ENCODE assay signal across 17 mouse cellular contexts in genomic region chr2:28836181-28836940, GRCm38 (mm10). TPM values are rescaled to one million over a fixed set of nuclear protein-coding genes. Genes with fewer than 3 reads are reported as not detected.
DNase-seq lines count a peak whose midpoint lies in the region; ATAC-seq and TF ChIP-seq lines count a peak whose summit lies in the region.
"Had no signal": no experiment of that assay in that cellular context is flagged by ENCODE, and none has a peak within 500 bp of the region (broad histone marks: within the 10 kb centered on the region; RNA-seq: fewer than 3 reads in every experiment).

No protein-coding gene starts in this region.

- H3K9me3 ChIP-seq in forebrain, embryonic 13.5 days (replicated peaks), result no peaks in the 10 kb centered on the region
- H3K9me3 ChIP-seq: forebrain, embryonic 12.5 days; hindbrain, embryonic 15.5 days; neural tube, embryonic 12.5 days; stomach, embryonic 15.5 days had no signal

- 82% methylated on average over 3 of the region's 3 CpGs for WGBS in forebrain, embryonic 13.5 days

- H3K4me1 ChIP-seq in forebrain, embryonic 13.5 days, result peaks cover 36% of the 10 kb centered on the region

- peak; percentile 17 to 33 for DNase-seq in heart, postnatal 10 days
- no peak for DNase-seq in heart, adult 9 months (ENCODE audit: low spot score in 2 of 2)
- DNase-seq in left cerebral cortex, postnatal 4 days, result peak; percentile 60
- no peak for DNase-seq in left cerebral cortex, adult 2 months (ENCODE audit: extremely low spot score in 1 of 2, low spot score in 2 of 2)
- DNase-seq in Muller cell, postnatal 12 days (ENCODE audit: inconsistent ontology term), result peak; percentile 6
- DNase-seq in cerebellum, adult 8-10 months, result peak; percentile 33
- DNase-seq in gastrocnemius, adult 18-20 months (ENCODE audit: low spot score), result no peak
- DNase-seq: adrenal gland, postnatal 36 days; gastrocnemius, postnatal 10 days; right cerebral cortex, postnatal 14 days had no signal

- no peak for ATAC-seq in forebrain, embryonic 13.5 days

- H3K27me3 ChIP-seq in forebrain, embryonic 13.5 days, result no peaks in the 10 kb centered on the region
- H3K27me3 ChIP-seq: forebrain, embryonic 12.5 days; hindbrain, embryonic 15.5 days; neural tube, embryonic 12.5 days; stomach, embryonic 15.5 days had no signal

- H3K9ac ChIP-seq in forebrain, embryonic 13.5 days, result no peak overlapping the region
- H3K9ac ChIP-seq: forebrain, embryonic 12.5 days; hindbrain, embryonic 15.5 days; neural tube, embryonic 12.5 days; stomach, embryonic 15.5 days had no signal

- H3K4me2 ChIP-seq in forebrain, embryonic 13.5 days, result no peak overlapping the region
- H3K4me2 ChIP-seq: forebrain, embryonic 12.5 days; hindbrain, embryonic 15.5 days; midbrain, embryonic 11.5 days; neural tube, embryonic 12.5 days; stomach, embryonic 15.5 days had no signal

- no peak for TF ChIP-seq CTCF in left cerebral cortex, adult 2 months (IDR thresholded peaks at IDR 0.05)

- intact Hi-C loops in heart, postnatal 10 days (cut with DNase I), result no loop called here
- intact Hi-C loops in left cerebral cortex, postnatal 4 days (cut with DNase I), result no loop called here
- intact Hi-C loops in left cerebral cortex, adult 2 months (cut with DNase I), result no loop called here

- H3K27ac ChIP-seq in left cerebral cortex, adult 2 months, result no peak overlapping the region
- no peak overlapping the region for H3K27ac ChIP-seq in forebrain, embryonic 13.5 days
- H3K27ac ChIP-seq: forebrain, embryonic 12.5 days; hindbrain, embryonic 15.5 days; liver, embryonic 14.5 days; neural tube, embryonic 12.5 days; stomach, embryonic 15.5 days had no signal

- H3K4me3 ChIP-seq in left cerebral cortex, adult 2 months, result no peak overlapping the region
- no peak overlapping the region for H3K4me3 ChIP-seq in forebrain, embryonic 13.5 days
- H3K4me3 ChIP-seq: forebrain, embryonic 12.5 days; hindbrain, embryonic 15.5 days; neural tube, embryonic 12.5 days; stomach, embryonic 15.5 days had no signal

- peaks cover 40% of the 10 kb centered on the region for H3K36me3 ChIP-seq in forebrain, embryonic 13.5 days (ENCODE audit: poor library complexity, severe bottlenecking)

RNA-seq across cellular contexts. Expression of gene Gtf3c4, which starts 3.8 kb away (rescaled TPM):
- total RNA-seq in heart, postnatal 10 days (2021), result 10 to 100 TPM; 21.9 to 27.2 TPM
- 10 to 100 TPM; 46.9 to 52.2 TPM for total RNA-seq in left cerebral cortex, postnatal 4 days (2021)
- 10 to 100 TPM; 35.0 to 35.7 TPM for total RNA-seq in left cerebral cortex, adult 2 months (2021)
- 16.6 and 18.7 TPM in 2 replicates for polyA plus RNA-seq in forebrain, embryonic 13.5 days (2015; fragmentation: Nextera tagmentation; extraction: Ambion mirVana)
- 10 to 100 TPM; 12.7 to 13.1 TPM for total RNA-seq in gastrocnemius, adult 18-20 months (2021)

RNA-seq across cellular contexts. Expression of gene Ddx31, which starts 3.8 kb away (rescaled TPM):
- 1 to 10 TPM; 3.9 to 5.0 TPM for total RNA-seq in heart, postnatal 10 days (2021)
- total RNA-seq in left cerebral cortex, postnatal 4 days (2021), result 10 to 100 TPM; 13.0 to 13.4 TPM
- 1 to 10 TPM; 7.5 to 9.2 TPM for total RNA-seq in left cerebral cortex, adult 2 months (2021)
- 15.1 and 15.4 TPM in 2 replicates for polyA plus RNA-seq in forebrain, embryonic 13.5 days (2015; fragmentation: Nextera tagmentation; extraction: Ambion mirVana)
- 1 to 10 TPM; 4.5 to 5.2 TPM for total RNA-seq in gastrocnemius, adult 18-20 months (2021)

Comparison
In these comparisons a context has a peak if more than half of its experiments do, and no peak if none do; other contexts are left out.
1. DNase-seq: peak in heart, postnatal 10 days (2 of 2), left cerebral cortex, postnatal 4 days (single experiment), Muller cell, postnatal 12 days (single experiment) and cerebellum, adult 8-10 months (single experiment); none in heart, adult 9 months (0 of 2), left cerebral cortex, adult 2 months (0 of 2) and gastrocnemius, adult 18-20 months (single experiment).